Mouse (Mus musculus) layer of hippocampus, adult 9-10 months (tissue): Measurements from ENCODE around the gene Fbxw11.

ENCODE experiments used
- DNase-seq: peaks from one replicate; pipeline ENCODE4 v3.0.0; 2022; ENCODE audit warnings: low spot score

Gene Fbxw11

GRCm38 (mm10) chr11:32751863-32752594, 109.5 kb downstream of the Fbxw11 start:
- no peak for DNase-seq

DNA sequence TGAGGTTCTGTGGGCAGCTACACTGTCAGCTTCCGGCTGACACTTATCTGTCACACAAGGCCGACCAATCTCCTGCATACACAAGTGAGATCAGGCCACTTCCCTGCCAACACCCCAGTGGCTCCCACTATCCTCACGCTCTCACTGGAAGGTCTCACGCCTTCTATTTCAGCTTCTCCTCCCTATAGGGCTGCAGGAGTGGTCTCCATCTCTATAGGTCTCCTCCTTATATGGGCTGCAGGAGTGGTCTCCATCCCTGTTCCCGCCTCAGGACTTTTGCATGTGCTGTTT, 110.0 kb downstream of the Fbxw11 start:
- DNase-seq = no peak

DNA sequence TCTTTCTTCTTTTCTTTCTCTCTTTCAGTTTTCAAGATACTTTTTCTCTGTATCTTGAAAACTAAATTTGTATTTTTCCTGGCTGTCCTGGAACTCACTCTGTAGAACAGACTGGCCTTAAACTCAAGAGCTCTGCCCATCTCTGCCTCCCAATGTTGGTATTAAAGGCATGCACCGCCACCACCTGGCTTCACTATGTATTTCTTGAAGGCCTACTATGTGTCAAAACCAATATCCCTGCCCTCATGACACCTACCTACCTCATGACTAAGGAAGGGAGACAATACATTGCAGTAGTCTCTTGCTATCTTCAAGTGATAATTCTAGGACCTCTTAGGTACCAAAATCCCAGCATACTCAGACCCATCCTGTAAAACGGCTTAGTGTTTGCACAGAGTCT, 110.8 kb downstream of the Fbxw11 start:
- DNase-seq = no peak

- no peak for DNase-seq
These were observed 120.2 kb downstream of the Fbxw11 start for GRCm38 (mm10) chr11:32762773-32763172.

DNA sequence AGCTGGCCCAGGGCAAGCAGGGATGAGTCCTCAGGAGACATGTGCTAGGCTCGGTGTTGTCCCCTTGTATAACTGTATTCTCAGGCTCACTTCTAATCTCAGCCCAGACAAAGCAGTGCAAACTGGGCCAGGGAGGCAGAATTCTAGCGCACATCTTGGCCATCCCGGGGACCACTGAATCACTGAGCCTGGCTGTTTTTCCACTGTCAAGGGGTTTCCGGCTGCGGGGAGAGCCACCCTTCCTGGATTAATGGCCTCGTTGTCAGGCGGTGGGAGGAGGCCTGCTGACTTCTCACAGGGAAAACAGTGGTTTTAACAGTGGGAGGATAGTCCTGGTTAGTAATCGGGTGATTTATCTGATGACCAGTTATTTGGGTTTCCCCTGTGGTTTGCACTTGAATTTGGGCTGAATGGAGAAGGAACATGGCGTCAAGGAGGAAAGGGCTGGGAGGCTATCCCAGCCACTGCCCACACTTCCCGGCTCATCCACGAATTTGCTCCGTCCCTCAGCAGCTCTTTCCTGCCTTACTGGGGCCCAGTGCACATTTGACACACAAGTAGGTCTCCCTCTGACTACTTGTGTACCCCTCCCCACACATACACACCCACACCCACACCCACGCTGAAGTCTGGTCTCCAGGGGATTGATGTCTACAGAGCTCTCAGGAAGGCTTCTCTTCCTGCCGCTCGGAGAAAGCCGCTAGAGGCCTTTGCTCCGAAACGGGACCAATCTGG, 125.1 kb downstream of the Fbxw11 start:
- DNase-seq = no peak

DNA sequence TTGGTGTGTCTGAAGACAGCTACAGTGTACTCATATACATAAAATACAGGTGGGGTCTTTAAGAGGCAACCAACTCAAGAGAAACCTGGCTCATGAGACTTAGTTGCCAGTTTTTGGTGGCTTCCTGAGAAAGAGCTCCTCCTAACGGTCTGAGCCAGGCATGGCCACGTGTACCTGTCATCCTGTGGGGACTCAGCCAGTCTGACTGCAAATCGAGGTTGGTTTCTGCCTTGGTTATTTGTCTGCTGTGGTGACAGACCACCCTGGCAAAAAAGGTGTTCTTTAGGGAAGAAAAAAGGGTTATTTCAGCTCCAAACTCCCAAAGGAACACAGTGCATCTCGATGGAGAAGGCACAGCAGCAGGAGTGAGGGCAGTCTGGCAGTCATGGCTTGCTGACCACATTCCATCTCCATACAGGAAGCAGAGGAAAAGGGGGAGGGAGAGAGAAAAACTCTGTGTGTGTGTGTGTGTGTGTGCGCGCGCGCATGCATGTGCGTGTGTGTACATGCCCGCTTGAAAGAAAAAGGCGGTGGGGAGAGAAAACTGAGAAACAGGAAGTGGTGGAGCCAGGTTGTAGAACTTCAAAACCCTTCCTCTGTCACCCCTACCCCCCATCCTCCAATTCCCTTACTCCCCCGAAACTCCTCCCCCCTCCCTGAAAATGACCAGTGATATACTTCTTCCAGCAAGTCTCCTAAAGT, 126.3 kb downstream of the Fbxw11 start:
- no peak for DNase-seq

GRCm38 (mm10) chr11:32780747-32781536, 138.4 kb downstream of the Fbxw11 start:
- DNase-seq = no peak

- DNase-seq = no peak
These were observed 139.3 kb downstream of the Fbxw11 start for GRCm38 (mm10) chr11:32781633-32782404.

DNA sequence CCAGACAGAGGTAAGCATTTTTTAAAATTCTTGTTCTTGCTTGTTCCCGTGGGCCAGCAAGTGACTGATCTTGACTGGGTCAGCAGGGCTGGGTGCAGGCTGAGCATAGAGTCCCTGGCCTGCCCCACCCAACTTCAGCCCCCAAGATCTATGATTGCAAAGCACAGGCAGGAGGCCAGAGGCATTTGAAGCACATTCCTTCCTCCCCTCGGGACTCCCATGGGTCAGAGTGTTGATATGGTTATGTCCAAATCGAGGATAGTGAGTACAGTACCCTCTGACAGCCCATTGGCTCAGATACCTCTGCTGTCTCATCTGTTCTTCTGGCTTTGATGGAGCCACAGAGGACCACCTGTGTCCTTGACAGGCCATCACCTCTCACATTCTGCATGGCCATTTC, 140.2 kb downstream of the Fbxw11 start:
- no peak for DNase-seq

DNA sequence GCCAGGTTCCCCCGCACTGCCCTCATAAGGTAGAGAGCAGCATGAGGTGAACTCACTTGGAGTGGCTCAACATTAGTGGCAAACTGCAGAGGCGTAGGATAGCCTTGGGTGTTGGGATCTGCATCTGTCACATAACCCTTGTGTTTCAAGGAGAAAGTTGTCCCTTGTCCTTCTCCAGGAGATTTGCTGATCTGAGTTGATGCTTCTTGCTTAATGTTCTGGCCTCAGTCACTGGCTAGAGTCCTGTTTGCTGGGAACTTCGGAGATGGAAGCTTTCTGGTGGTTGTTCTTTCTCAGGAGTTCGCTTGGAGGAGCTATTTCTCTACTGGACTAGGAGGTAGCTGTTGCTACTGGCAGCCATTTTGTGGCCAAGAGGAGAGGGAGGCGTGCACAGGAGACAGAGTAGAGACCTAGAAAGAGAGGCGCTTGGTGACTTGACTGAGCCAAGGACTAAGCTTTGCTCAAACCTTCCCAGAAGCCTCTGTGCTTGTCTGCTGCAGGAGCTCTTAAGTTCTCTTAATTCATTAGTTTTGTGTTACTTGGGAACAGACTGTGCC, 143.1 kb downstream of the Fbxw11 start:
- no peak for DNase-seq

DNA sequence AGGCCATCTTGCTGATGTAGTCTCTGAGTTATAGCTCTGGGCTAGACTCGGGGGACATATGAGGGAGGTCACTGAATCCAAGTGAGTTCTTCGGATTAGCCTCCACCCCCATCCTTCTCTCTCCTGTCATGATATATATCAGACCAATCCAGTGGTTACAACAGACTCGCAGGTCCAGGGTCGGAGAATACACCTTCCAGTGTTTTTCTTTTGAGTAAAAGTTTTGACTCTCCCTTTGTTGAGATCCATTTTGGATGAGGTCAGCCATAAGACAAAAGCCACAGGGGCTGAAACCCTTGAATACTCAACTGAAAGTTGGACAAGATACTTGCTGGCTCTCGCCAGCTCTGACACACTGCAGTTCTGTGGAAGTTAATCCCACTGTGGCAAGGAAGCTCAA, 143.7 kb downstream of the Fbxw11 start:
- DNase-seq = no peak

GRCm38 (mm10) chr11:32794759-32795445, 152.4 kb downstream of the Fbxw11 start:
- no peak for DNase-seq
